Mouse (Mus musculus) right cerebral cortex, postnatal 36 days (tissue): ENCODE data around the gene Rapgef4.

Experiments used
- DNase-seq, 2 experiments: peaks; one replicate each; pipeline ENCODE4 v3.0.0; 2022; ENCODE audit warnings: low spot score in 2 of 2, mixed read lengths in 1 of 2

The Rapgef4 gene

DNA sequence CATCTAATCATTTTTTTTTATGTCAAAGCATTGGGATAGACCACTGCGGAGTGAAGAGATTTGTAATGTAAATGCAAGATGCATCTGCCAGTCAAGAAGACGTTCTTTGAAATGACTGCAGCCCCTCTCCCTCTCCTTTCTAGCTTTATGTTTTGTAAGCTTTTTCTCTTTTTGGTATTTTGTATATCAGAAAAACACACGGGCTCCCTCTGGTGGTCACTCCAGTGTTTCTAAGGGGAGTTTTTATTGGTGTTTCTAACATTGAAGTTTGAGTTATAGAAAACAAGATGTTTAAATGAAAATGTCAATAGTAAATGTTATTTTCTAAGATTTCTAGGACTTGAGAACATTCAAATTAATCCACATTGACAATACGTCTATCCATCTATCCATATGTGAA is 168.0 kb downstream of the Rapgef4 start:
- no peak for DNase-seq

GRCm38 (mm10) chr2:72151792-72152554 is 170.9 kb downstream of the Rapgef4 start:
- no peak for DNase-seq

DNA sequence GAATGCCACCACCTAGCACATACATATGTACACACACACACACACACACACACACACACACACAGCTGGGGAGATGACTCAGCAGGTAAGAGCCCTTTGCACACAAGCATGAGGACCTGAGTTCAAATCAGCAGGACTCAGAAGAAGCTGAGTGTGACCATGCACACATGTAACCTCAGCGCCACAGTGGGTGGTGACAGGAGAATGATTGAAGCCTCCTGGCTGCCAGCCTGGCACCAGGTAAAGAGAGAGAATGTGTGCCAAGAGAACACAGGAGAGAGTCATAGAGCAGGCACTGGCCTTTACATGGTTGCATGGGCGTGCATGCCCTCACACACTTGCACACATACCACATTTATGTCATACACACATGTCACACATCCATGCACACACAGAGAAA is 171.7 kb downstream of the Rapgef4 start:
- DNase-seq: no peak

DNA sequence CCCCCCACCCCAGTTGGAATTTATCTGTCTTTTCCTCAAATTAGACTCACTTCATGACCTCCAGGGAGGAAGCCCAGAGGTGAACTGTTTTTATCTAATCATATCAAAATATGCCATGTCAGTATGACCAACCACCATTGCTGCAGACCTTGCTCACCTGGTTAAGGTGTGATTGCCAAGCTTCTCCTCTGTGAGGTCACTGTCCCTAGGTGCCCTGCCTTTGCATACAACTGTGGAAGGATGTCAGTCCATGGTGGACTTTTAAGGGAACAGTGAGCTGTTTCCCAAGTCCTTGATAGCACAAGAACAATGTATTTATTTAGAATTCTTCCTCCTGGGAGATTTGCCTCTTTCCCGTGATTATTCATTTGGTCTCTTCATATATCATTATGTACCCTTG is 172.8 kb downstream of the Rapgef4 start:
- DNase-seq: no peak

GRCm38 (mm10) chr2:72155102-72155773 is 174.2 kb downstream of the Rapgef4 start:
- no peak for DNase-seq

GRCm38 (mm10) chr2:72156484-72156883 is 175.4 kb downstream of the Rapgef4 start:
- no peak for DNase-seq

- no peak for DNase-seq
Observed at GRCm38 (mm10) chr2:72157561-72157960, 176.5 kb downstream of the Rapgef4 start.

GRCm38 (mm10) chr2:72158045-72158444 is 177.0 kb downstream of the Rapgef4 start:
- DNase-seq: no peak

DNA sequence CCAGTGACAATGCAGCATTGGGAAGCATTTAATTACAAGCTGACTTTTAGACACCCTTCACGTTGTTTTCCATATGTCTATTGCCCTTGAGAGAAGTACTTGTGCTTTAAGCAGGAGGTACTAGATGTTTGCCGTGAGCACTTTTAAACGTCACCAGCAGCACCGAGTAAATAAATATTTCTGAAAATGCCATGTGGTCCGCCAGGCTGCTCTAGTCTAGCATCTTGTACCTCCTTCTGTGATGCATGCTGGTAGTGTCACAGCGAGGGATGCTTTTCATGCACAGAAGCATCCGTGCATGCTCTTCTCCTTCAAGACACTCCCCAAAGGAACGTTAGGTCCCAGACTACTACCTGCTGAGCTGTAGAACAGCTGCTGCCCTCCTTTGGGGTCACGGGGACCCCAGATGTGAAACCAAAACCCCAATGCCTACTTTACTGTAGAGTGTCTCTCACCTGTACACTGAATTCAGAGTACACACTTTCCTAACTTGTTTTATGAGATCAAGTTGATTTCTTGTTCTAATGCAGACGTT is 177.7 kb downstream of the Rapgef4 start:
- DNase-seq: no peak

- no peak for DNase-seq
Observed at GRCm38 (mm10) chr2:72159281-72159680, 178.2 kb downstream of the Rapgef4 start.

DNA sequence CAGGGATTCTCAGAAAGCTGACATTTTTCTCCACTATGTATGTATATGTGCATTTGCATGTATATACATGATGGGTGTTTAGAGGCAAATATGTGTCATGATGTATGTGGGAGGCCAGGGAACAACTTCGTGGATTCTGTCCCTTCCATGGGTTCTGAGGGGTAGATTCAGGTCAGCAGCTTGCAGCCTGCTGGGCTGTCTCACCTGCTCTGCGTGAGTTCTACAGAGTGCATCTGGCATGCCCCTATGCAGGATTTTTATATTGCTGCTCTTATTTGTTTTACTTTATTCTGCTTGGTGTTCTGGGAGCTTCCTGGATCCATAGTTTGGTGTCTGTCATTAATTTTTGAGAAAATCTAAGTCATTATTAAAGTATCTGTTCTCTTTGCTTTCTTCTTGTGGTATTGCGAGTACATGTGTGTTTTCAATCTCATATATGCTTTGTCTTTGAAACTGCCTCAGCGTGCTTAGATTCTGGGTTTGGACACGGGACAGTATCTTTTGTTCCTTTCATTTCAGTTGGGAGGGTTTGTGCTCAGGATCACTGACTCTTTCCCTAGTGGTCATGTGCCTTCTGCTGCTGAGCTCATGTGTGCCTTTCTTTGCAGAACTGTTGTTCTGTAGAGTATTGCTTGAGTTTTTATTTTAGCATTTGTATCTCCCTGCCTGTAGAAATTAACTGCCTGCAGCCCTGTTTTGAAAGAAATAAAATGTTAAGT is 184.3 kb downstream of the Rapgef4 start:
- DNase-seq: no peak

DNA sequence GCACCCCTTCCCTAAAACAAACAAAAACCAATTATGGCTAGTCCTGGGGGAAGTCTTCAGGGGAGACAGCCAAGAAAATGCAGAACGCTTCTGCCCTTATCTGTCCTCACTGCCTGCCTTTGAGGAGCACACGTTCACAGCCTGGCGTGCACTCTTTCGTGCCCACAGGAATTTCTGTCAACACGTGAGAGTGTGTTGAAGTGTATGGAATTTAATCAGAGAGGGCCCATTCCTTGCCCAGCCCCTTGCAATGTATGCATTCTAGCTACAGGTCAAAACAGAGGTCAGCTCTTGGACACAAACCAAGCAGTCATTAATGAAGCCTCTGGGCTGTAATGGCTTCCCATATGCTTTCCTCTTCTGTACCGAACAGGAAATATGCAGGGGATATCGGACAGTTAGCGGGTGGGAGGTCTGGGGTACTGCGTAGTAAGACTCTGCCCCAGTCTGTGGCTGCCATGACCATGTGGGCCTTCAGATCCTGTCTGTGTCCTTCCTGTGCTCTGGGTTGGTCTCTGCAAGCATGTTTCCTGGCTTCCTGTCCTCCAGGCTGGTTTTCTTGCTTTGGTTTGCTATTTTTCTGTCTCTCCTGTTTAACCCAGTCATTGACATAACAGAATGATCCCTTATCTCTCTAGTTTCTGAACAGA is 188.5 kb downstream of the Rapgef4 start:
- no peak for DNase-seq

DNA sequence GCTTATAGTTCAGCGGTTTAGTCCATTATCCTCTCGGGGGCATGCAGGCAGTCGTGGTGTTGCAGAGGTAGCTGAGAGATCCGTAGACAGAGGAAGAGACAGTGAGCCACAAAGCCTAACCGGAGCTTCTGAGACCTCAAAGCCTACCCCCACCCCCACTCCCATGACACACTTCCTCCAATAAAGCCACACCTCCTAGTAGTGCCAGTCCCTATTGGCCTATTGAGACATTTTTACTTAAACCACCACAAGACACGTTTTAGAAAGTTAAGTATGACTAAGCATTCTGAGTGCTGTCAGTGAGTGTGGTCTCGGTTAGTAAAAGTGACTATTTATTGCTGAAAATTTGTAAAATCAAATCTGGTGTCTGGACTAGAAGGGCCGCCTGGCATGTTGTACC is 189.5 kb downstream of the Rapgef4 start:
- no peak for DNase-seq

- DNase-seq: no peak
Observed at GRCm38 (mm10) chr2:72171204-72171603, 190.2 kb downstream of the Rapgef4 start.

DNA sequence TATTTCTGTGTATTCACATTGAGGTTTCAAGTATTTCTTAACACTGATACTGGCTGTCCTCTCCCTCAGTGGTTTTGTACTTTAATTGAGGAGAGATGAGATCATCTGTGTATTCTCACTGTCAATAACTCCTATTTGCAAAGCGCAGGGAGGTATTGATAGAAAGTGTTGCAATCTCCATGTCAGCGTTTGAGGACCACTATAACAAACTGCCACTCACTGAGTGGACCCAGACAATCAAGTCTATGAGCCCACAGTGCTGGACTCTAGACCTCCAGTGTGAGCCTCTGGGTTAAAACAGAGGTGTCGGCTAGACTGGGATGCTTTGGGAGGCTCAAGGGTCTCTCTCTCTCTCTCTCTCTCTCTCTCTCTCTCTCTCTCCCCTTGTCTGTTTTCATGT is 192.0 kb downstream of the Rapgef4 start:
- DNase-seq: no peak

DNA sequence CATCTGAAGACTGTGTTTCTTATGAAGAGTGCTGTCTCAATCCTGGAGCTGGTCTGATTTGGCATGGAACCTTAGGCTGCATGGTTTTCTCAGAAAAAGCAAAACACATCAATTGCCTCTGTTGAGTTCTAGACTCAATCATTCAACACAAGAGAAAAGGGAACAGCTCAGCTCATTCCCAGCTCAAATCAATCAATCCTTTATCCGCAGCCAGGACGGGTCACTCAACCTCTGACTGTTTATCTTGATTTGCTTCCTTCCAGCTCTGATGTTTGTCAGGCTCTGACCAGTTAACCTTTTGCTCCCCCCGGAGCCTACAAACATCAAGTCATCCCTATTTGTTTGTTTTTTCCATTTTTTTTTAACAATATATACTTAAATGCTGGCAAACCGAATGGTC is 192.8 kb downstream of the Rapgef4 start:
- DNase-seq: no peak

DNA sequence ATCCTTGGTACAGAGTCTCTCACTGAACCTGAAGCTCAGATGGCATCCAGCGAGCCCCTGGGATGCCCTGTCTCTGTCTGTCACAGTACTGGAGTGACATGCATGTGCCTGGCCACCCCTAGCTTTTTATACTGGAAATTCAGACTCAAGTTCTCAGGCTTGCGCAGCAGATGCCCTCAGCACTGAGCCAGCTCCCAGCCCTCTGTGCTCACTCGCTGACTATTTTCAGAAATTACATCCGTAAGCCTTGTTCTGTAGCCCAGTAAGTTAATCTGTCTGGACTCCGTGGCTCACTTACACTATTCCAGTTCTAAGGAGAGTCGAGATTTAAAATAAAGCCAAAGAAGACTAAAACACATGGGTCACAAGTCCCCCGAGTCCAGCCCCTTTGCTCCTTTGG is 194.5 kb downstream of the Rapgef4 start:
- no peak for DNase-seq

DNA sequence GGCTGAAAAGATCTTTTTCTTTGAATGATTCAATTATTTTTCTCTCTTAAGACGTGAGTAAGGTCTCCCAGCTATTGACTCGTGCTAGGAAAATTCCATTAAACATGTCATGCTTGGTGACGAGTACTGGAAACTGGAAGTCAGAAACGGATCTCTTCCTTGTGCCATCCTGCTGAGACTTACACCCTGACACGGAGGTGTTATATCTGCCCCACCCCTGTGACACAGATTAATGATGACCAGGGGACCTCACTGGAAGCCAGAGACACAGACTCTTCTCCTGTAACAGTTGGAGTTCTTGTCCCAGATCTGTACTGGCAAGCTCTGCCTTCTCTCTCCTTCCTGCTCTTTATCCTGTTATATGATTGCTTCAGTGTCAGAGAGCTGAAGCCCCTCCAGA is 194.9 kb downstream of the Rapgef4 start:
- no peak for DNase-seq

DNA sequence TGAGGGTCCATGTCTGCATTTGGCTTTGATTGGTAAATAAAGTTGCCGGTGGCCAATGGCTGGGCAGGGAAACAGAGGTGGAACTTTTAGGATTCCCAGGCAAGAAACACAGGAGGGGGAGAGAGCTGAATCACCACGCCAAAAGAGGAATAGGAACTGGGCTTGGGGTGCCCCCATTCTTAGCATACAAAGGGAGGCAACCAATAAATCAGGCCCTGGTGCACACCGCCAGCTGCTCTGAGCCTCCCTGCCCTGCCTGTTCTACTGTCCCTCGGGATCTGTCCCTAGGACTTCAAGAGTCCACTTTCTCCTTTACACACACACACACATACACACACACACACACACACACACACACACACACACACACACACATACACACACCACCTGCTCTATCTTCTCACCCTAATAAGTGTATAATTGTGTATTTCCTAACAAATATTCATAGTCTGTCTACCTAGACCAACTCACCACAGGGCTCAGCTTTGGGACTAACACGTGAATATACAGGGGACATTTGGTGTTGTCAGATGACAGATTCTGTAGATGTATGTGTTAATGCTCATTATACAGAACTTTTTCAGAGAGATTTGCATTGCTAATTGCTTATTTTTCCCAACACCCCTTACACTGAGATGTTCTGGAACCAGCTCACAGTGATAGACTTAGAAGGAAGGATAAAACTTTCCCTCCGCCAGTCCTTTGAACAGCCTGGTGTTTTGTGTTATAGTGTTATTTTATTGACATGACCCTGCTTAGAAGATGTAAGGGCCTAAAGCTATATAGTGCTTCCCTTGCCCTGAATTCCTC is 196.4 kb downstream of the Rapgef4 start:
- no peak for DNase-seq

- DNase-seq: no peak
Observed at GRCm38 (mm10) chr2:72178025-72178424, 197.0 kb downstream of the Rapgef4 start.

DNA sequence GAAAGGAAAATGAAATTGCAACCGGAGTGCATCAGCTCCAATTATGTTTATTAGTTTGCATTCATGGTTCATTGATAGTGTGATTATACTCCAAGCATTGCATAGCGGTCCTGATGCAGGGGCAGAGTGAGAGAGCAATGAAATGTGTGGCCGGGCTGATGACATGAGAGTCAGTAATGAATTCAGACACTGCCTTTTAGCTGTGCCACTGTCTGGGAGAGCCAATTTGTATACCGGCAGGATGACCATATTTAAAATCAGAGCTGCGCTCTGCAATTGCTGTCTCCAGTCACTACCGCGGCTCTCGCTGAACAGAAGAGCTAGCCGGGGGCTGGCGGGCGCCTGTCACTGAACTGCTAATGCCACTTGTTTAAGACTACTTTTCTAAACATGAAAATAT is 197.5 kb downstream of the Rapgef4 start:
- no peak for DNase-seq
